Mouse (Mus musculus) forebrain, embryonic 15.5 days (tissue): ENCODE measurements at regions not wholly inside any gene's neighbourhood (a gene's known extent, or its start where the extent isn't known, plus 50 kb on each side); places are given as distances from the start of the nearest gene placed in this dataset.
A peak's percentile ranks its signal among the peaks of the same experiment; 100 is the strongest.

Experiments
- ATAC-seq: fragments of 200-750 bp; cut with Nextera tagmentation; replicated peaks from 2 replicates; pipeline ENCODE4 v1.8.0; 2017; ENCODE audit warnings: mild to moderate bottlenecking, moderate TSS enrichment, moderate library complexity
- H3K27ac ChIP-seq: fragments of 300-500 bp; sonication (generic); replicated peaks from 2 replicates; pipeline ENCODE4 v1.5.1; 2015; ENCODE audit warnings: mild to moderate bottlenecking, inconsistent platforms
- H3K27me3 ChIP-seq: fragments of 300-500 bp; sonication (generic); 2 replicates; pipeline ENCODE4 v1.6.1; 2015; ENCODE audit warnings: inconsistent platforms
- H3K36me3 ChIP-seq: fragments of 300-500 bp; sonication (generic); 2 replicates; pipeline ENCODE4 v1.6.1; 2015; ENCODE audit warnings: mild to moderate bottlenecking, inconsistent platforms
- H3K4me1 ChIP-seq: fragments of 300-500 bp; sonication (generic); 2 replicates; pipeline ENCODE4 v1.6.1; 2015; ENCODE audit warnings: inconsistent platforms
- H3K4me2 ChIP-seq: fragments of 300-500 bp; sonication (generic); replicated peaks from 2 replicates; pipeline ENCODE4 v1.6.1; 2015; ENCODE audit warnings: mild to moderate bottlenecking, inconsistent platforms
- H3K4me3 ChIP-seq: fragments of 300-500 bp; sonication (generic); 2 replicates; pipeline ENCODE4 v1.5.1; 2015; ENCODE audit warnings: mild to moderate bottlenecking, inconsistent platforms
- H3K9ac ChIP-seq: fragments of 300-500 bp; sonication (generic); replicated peaks from 2 replicates; pipeline ENCODE4 v1.6.1; 2015; ENCODE audit warnings: mild to moderate bottlenecking, inconsistent platforms
- H3K9me3 ChIP-seq: fragments of 300-500 bp; sonication (generic); 2 replicates; pipeline ENCODE4 v1.6.1; 2016; ENCODE audit warnings: inconsistent platforms
- WGBS: fragments of 180-500 bp; shearing (Covaris S2); methylation state at CpG from one replicate; pipeline ENCODE4 v1.1.7; 2015; ENCODE audit warnings: mixed read lengths; 5-methylcytosine and 5-hydroxymethylcytosine counted together

DNA sequence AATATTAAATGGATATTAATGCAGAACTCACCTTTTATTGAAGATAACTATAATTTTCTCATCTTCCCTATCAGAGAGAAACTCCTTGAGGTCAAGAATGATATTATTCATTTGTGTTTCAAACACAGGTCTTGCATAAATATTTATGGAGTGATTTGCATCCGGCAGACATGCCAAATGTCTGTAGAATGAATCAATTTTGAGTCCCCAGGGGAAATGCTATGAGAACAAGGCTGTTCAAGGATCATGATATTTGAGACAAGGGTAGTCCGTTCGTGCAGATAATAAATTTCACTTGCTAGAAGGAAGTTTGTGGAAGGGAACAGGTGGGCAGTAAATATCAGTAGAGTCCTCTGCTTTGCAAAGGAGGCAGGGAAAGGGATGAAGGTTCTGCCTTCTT, 141.7 kb upstream of the Apob start:
- 0 out of 2 replicates have a peak, but pooled peaks cover 3% of the 10 kb centered on the region for H3K4me1 ChIP-seq
- 60% methylated on average over 3 of the region's 3 CpGs for WGBS
- no peaks in the 10 kb centered on the region for H3K9me3 ChIP-seq
- H3K4me3 ChIP-seq, result no peak overlapping the region
- no peaks in the 10 kb centered on the region for H3K36me3 ChIP-seq
- H3K9ac ChIP-seq, result no peak overlapping the region
- no peak overlapping the region for H3K4me2 ChIP-seq
- H3K27me3 ChIP-seq, result no peaks in the 10 kb centered on the region
- no peak for ATAC-seq
- no peak overlapping the region for H3K27ac ChIP-seq

DNA sequence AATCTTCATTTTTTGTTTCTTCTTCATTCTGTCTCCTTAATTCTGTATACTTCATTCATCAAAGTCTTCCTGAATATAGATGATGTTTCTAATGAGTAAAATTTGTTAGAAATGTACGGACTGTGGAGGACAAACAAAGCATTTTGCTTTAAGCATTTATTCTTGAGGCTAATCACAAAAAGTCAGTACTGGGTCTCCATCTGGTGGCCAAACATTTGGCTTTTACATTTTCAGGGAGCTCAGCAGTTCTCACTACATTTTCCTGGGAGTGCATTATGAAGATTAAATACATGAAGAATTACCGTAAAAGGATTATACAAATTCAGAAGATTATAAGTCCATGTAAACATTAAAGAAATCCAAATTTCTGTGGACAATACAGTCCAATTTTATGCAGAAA, 123.6 kb upstream of the Apob start:
- Histone ChIP-seq H3K4me1 (no peaks in the 10 kb centered on the region), H3K9ac (no peak overlapping the region), H3K4me2 (no peak overlapping the region), H3K36me3 (no peaks in the 10 kb centered on the region), H3K27ac (no peak overlapping the region; the same call in 1 of the 2 replicates), H3K27me3 (no peaks in the 10 kb centered on the region), H3K9me3 (no peaks in the 10 kb centered on the region), H3K4me3 (no peak overlapping the region)
- WGBS, result 60% methylated on average over 2 of the region's 2 CpGs
- ATAC-seq, result no peak

DNA sequence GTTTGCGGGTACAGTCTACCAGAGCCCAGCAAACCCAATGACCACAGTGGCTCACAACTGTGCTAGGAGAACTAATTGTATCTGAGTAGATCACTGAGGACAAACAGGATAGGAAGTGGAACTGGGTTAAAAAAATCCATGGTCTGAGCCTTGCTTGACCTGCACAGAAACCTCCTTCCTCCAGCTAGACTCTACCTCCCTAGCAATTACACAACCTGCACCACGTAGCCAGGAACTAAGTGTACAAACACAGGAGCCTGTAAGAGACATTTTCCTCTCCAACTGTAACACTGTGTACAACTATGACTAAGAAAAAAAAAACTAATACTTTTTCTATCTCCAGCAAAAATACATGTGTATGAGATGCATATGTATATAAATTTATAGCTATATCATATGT, 121.8 kb upstream of the Apob start:
- no peak overlapping the region for H3K27ac ChIP-seq
- no peak overlapping the region for H3K4me2 ChIP-seq
- no peaks in the 10 kb centered on the region for H3K36me3 ChIP-seq
- H3K9ac ChIP-seq, result no peak overlapping the region
- WGBS, result 95% methylated on average over 2 of the region's 2 CpGs
- H3K4me1 ChIP-seq, result no peaks in the 10 kb centered on the region
- H3K4me3 ChIP-seq, result no peak overlapping the region
- H3K27me3 ChIP-seq, result no peaks in the 10 kb centered on the region
- no peaks in the 10 kb centered on the region for H3K9me3 ChIP-seq
- ATAC-seq, result no peak

DNA sequence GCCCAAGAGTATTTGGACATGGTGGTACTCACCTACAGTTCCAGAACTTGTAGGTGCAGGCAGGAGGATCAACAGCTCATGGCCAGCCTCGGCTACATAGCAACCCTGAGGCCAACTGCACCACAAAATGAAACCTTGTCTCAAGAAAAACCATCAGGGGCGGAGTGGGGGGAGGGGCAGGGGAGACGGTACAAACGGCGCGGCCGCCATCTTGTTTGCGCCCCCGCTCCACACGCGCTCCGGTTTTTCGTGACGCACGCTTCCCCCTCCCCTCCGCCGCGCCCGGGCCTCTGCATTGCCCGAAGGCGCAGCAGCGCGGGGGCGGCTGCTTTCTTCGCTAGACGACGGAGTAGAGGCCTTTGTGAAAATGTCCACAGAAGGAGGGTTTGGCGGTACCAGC, 117.9 kb upstream of the Apob start:
- Histone ChIP-seq H3K9me3 (no peaks in the 10 kb centered on the region), H3K4me2 (no peak overlapping the region), H3K4me3 (no peak overlapping the region), H3K9ac (no peak overlapping the region), H3K27me3 (no peaks in the 10 kb centered on the region), H3K36me3 (no peaks in the 10 kb centered on the region), H3K4me1 (no peaks in the 10 kb centered on the region), H3K27ac (no peak overlapping the region)
- 85% methylated on average over 28 of the region's 28 CpGs for WGBS
- ATAC-seq, result no peak

DNA sequence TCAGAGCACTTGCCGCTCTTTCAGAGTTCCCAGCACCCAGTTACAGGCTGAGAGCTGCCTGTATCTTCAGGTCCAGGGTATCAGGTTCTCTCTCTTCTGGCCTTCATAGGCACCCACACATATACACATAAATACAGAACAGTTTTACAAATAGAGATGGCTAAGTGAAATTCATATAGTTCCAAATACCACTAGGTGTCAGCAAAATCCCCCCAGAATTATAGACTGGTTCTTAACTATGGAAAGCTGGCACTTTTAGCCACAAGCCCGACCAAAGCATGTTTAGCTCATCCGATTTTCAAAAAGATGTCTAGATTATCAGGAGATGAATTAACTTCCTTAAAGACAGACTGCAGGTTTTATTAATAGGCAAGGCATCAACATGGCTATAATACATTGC, 107.4 kb upstream of the Apob start:
- no peaks in the 10 kb centered on the region for H3K36me3 ChIP-seq
- ATAC-seq, result 0 out of 2 replicates have a peak, but pooled peaks have one; percentile 55
- no peaks in the 10 kb centered on the region for H3K9me3 ChIP-seq
- no peak overlapping the region for H3K9ac ChIP-seq
- H3K4me3 ChIP-seq, result no peak overlapping the region
- 65% methylated on average over 3 of the region's 3 CpGs for WGBS
- H3K4me1 ChIP-seq, result no peaks in the 10 kb centered on the region
- H3K4me2 ChIP-seq, result no peak overlapping the region
- no peak overlapping the region for H3K27ac ChIP-seq
- no peaks in the 10 kb centered on the region for H3K27me3 ChIP-seq

DNA sequence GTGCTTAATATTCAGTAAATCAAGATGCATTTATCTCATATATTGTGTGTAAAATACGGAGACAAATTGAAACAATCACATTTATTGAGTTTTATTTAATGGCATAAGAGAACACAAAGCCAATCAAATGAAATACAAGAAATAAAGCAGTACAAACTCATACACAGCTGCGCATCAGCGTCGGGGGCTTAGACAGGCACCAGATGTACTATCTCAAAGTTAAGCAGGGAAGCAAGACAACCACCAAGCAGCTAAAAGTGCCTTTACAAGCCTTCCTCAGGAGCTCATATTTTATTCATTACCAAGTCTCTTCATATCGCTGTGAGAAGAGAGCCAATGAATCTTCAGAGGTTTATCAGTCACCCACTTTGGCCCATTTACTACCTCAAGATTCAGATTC, 107.0 kb upstream of the Apob start:
- H3K27ac ChIP-seq, result no peak overlapping the region
- H3K9ac ChIP-seq, result no peak overlapping the region
- H3K4me3 ChIP-seq, result no peak overlapping the region
- H3K4me2 ChIP-seq, result no peak overlapping the region
- H3K9me3 ChIP-seq, result no peaks in the 10 kb centered on the region
- no peaks in the 10 kb centered on the region for H3K4me1 ChIP-seq
- no peak for ATAC-seq
- no peaks in the 10 kb centered on the region for H3K27me3 ChIP-seq
- H3K36me3 ChIP-seq, result no peaks in the 10 kb centered on the region
- WGBS, result 75% methylated on average over 5 of the region's 5 CpGs

DNA sequence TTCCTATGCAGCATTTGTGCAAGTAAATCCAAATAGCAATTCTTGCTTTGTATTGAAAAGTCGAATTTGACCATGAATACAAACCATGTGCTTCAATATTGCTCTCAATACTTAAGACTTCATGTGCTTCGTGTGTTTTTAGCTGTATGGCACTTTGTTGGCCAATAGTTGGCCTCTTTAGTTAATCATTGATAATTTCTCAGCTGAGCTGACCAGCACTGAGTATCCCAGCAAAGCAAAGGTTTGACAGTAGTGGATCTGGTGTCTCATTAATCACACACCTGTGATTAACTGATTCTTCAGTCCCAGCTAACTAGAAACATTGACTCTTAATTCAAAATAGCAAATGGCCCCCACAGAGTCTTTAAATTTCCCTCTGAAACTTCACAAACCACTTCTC, 102.0 kb upstream of the Apob start:
- no peak overlapping the region for H3K4me2 ChIP-seq
- H3K9me3 ChIP-seq, result no peaks in the 10 kb centered on the region
- no peaks in the 10 kb centered on the region for H3K4me1 ChIP-seq
- no peak overlapping the region for H3K4me3 ChIP-seq
- no peak for ATAC-seq
- no peak overlapping the region for H3K9ac ChIP-seq
- WGBS, result 70% methylated on average over 2 of the region's 2 CpGs
- H3K27ac ChIP-seq, result no peak overlapping the region
- no peaks in the 10 kb centered on the region for H3K27me3 ChIP-seq
- no peaks in the 10 kb centered on the region for H3K36me3 ChIP-seq

DNA sequence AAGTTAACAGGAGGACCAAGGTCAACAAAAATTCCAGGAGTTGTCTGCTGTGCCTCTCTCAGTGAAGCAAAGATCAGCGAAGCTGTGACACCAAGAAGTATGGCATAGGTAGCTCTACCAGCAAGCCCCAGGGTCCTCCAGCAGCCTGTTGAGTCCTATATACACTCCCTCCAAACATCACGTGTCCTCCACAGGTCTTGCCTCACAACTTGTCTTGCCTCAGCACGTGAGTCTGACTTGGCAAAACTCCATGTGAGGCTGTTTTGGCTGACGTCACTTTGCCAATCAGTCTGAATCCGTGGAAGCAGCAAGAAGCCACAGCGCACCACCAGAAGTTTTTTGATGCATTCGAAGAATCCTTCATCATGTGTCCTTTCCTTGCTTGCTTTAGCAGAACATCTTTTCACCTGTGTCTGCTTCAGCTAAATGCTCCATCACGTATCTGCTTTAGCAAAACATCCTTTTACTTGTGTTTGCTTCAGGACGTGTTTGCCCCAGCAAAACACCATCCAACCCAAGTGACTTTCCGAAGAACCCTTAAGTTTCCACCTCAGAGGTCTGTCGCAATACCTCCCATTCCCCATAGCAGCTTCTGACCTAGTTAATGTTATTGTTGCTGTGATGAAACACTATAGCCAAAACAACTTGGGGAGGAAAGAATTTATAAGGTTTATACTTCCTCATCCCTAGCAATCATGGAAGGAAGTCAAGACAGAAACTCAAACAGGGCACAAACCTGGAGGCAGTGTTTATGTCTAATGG, 101.0 kb upstream of the Apob start:
- ATAC-seq, result no peak
- Histone ChIP-seq H3K27ac (no peak overlapping the region), H3K9ac (no peak overlapping the region), H3K4me1 (no peaks in the 10 kb centered on the region), H3K36me3 (no peaks in the 10 kb centered on the region), H3K9me3 (no peaks in the 10 kb centered on the region), H3K27me3 (no peaks in the 10 kb centered on the region), H3K4me3 (no peak overlapping the region), H3K4me2 (no peak overlapping the region)
- 81% methylated on average over 11 of the region's 11 CpGs for WGBS

DNA sequence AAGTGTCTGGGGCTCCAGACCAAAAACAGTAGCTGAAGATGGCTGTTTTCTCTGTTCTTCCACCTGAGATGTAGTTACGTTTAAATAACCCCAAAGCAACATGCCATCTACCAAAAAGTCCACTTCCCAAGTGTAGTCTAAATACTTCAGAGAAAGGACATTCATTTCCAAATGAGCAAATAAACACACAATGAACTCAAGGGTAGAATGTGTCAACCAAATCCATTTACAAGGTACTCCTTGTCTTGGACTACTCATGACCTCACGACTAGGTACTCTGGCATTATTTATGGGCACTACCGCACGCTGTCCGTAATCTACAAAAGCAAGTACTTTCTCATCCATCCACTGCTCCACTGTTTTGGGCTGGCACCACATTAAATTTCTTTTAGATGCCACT, 98.7 kb upstream of the Apob start:
- Histone ChIP-seq H3K9me3 (no peaks in the 10 kb centered on the region), H3K27me3 (no peaks in the 10 kb centered on the region), H3K27ac (no peak overlapping the region), H3K4me2 (no peak overlapping the region), H3K4me1 (no peaks in the 10 kb centered on the region), H3K9ac (no peak overlapping the region), H3K36me3 (no peaks in the 10 kb centered on the region), H3K4me3 (no peak overlapping the region)
- 91% methylated on average over 5 of the region's 5 CpGs for WGBS
- ATAC-seq, result no peak

DNA sequence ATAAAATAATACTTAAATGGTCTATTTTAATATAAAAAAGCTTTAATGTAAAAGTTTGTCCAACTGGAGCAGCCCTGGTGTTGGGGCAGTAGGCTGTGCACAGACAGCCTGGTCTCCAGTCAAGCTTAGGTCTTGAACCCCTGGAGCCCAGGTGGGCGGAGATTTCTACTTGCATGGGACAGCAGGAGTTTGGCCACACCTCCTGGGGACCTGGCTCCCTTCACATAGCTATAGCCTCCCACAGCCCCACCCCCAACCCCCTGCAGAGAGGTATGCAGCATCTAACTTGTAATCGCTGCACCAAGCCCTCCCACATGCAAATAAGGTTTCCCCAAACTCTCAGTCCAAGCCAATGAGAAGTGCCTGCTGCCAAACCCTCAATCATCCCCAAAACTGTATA, 81.3 kb upstream of the Apob start:
- H3K4me1 ChIP-seq, result no peaks in the 10 kb centered on the region
- no peak overlapping the region for H3K4me2 ChIP-seq
- no peak overlapping the region for H3K4me3 ChIP-seq
- no peak for ATAC-seq
- no peaks in the 10 kb centered on the region for H3K36me3 ChIP-seq
- 55% methylated on average over 2 of the region's 2 CpGs for WGBS
- H3K27ac ChIP-seq, result no peak overlapping the region
- no peak overlapping the region for H3K9ac ChIP-seq
- H3K27me3 ChIP-seq, result no peaks in the 10 kb centered on the region
- no peaks in the 10 kb centered on the region for H3K9me3 ChIP-seq

DNA sequence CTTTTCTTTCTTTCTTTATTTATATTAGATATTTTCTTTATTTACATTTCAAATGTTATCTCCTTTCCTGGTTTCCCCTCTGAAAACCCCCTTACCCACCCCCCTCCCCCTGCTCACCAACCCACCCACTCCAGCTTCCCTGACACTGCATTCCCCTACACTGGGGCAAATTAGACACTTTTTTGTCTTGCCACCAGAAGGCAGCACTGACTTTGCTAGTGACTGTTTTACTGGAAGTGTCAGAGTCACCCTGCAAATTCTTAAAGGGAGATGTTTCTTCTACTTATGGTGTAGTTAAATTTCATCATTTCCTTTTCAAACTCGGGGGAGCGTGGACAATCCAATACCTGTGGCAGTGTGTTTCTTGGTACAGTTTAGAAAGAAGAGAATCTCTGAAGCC, 72.1 kb upstream of the Apob start:
- Histone ChIP-seq H3K9ac (no peak overlapping the region), H3K27me3 (no peaks in the 10 kb centered on the region), H3K36me3 (no peaks in the 10 kb centered on the region), H3K4me1 (peaks cover 3% of the 10 kb centered on the region; the same call in 1 of the 2 replicates), H3K9me3 (no peaks in the 10 kb centered on the region), H3K4me3 (no peak overlapping the region), H3K4me2 (no peak overlapping the region), H3K27ac (no peak overlapping the region)
- WGBS, result 89% methylated on average over 2 of the region's 2 CpGs
- no peak for ATAC-seq

DNA sequence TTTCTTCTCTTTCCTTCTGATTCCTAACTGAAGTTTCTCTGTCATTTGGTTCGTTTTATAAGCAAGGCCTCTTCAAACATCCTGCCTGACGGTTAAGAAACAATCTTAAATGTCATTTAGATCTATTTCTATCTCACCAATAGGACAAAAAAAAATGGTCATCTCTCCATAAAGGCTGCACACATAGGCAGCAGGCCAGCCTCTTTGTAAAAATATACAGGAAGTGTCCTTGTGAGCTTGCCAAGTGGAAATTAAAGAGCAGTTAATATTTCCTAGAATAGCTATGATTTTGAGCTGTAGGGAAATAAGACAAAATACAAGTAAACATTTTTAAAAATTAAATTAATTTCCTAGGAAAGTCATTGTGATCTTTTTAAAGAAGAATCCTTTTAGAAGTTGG, 70.6 kb upstream of the Apob start:
- no peak overlapping the region for H3K27ac ChIP-seq
- H3K9ac ChIP-seq, result no peak overlapping the region
- H3K36me3 ChIP-seq, result no peaks in the 10 kb centered on the region
- H3K4me1 ChIP-seq, result peaks cover 3% of the 10 kb centered on the region; the same call in 1 of the 2 replicates
- no peaks in the 10 kb centered on the region for H3K9me3 ChIP-seq
- H3K27me3 ChIP-seq, result no peaks in the 10 kb centered on the region
- no peak overlapping the region for H3K4me2 ChIP-seq
- H3K4me3 ChIP-seq, result no peak overlapping the region
- no peak for ATAC-seq
- 68% methylated on average over 2 of the region's 2 CpGs for WGBS

DNA sequence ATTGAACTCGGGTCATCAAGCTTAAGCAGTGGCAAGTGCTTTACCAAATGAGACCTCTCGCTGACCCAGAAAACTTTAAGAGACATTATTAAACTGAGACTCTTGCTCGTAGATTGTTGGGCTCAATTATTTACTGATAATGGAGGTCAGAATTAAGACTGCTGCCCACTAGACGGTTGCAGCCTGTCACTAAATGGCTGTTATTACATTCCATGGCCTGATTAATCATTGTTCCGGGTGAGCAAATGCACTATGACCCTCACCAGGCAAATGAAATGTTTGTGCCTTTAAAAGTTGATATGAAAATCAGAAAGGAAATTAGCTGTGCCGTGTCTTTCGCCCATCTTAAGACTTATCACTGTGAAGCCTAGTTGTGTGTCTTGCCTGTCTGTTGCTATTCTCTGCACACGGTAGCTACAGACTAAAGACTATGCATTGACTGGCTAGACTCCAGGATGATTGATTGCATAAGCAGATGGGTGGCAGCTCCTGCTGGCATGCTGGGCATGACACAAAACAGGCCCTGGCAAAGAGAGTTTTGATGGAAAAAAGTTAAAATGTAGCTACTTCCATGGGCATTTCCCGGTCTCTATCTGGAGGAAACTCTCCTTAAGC, 67.6 kb upstream of the Apob start:
- Histone ChIP-seq H3K27me3 (no peaks in the 10 kb centered on the region), H3K27ac (no peak overlapping the region), H3K36me3 (no peaks in the 10 kb centered on the region), H3K4me2 (no peak overlapping the region), H3K4me3 (no peak overlapping the region), H3K4me1 (peaks cover 3% of the 10 kb centered on the region; the same call in 1 of the 2 replicates), H3K9me3 (no peaks in the 10 kb centered on the region), H3K9ac (no peak overlapping the region)
- 0 out of 2 replicates have a peak, but pooled peaks have one; percentile 48 for ATAC-seq
- WGBS, result 62% methylated on average over 9 of the region's 9 CpGs
